In genomic region chr17:84790043-84790442, GRCm38 (mm10) we compare ENCODE assay signal across 8 mouse cellular contexts. TPM values are rescaled to one million over a fixed set of nuclear protein-coding genes. Genes with fewer than 3 reads are reported as not detected.
A peak's percentile ranks its signal among the peaks of the same experiment; 100 is the strongest.
DNase-seq lines count a peak whose midpoint lies in the region; ATAC-seq lines count a peak whose summit lies in the region.

No protein-coding gene starts in this region.

- no peaks in the 10 kb centered on the region for H3K36me3 ChIP-seq in neural tube, embryonic 11.5 days (ENCODE audit: control insufficient read depth, insufficient read depth, low read length)
- no peaks in the 10 kb centered on the region for H3K36me3 ChIP-seq in forebrain, embryonic 15.5 days
- 0 out of 2 replicates have a peak, but pooled peaks cover 13% of the 10 kb centered on the region for H3K36me3 ChIP-seq in limb, embryonic 12.5 days

- no peaks in the 10 kb centered on the region for H3K9me3 ChIP-seq in neural tube, embryonic 11.5 days (ENCODE audit: control insufficient read depth, low read length)
- H3K9me3 ChIP-seq in forebrain, embryonic 15.5 days, result no peaks in the 10 kb centered on the region
- no peaks in the 10 kb centered on the region for H3K9me3 ChIP-seq in limb, embryonic 12.5 days

- H3K27ac ChIP-seq in neural tube, embryonic 11.5 days (ENCODE audit: low read depth, low read length), result 0 out of 2 replicates have a peak overlapping the region, but pooled peaks have one; percentile 54
- H3K27ac ChIP-seq in forebrain, embryonic 15.5 days (replicated peaks), result peak overlapping the region; percentile 84
- no peak overlapping the region for H3K27ac ChIP-seq in limb, embryonic 12.5 days

- peak; percentile 45 for ATAC-seq in neural tube, embryonic 11.5 days (ENCODE audit: insufficient read depth, low FRiP score, low TSS enrichment)
- peak; percentile 2; the same call in 1 of the 2 replicates for ATAC-seq in forebrain, embryonic 15.5 days (replicated peaks)
- ATAC-seq in limb, embryonic 12.5 days (ENCODE audit: insufficient number of reproducible peaks, insufficient read depth, low FRiP score, low TSS enrichment, low read depth), result peak; percentile 18
- 0 out of 2 replicates have a peak, but pooled peaks have one; percentile 6 for ATAC-seq in monocyte, adult 5-6 weeks (replicated peaks; ENCODE audit: insufficient number of reproducible peaks, low FRiP score, low TSS enrichment, poor library complexity, severe bottlenecking)

- 0% methylated on average over 22 of the region's 22 CpGs for WGBS in neural tube, embryonic 11.5 days
- WGBS in forebrain, embryonic 15.5 days, result under 1% methylated on average over 22 of the region's 22 CpGs
- WGBS in limb, embryonic 12.5 days, result under 1% methylated on average over 21 of the region's 22 CpGs

- no peaks in the 10 kb centered on the region for H3K27me3 ChIP-seq in neural tube, embryonic 11.5 days (ENCODE audit: control insufficient read depth, insufficient read depth, low read length)
- no peaks in the 10 kb centered on the region for H3K27me3 ChIP-seq in forebrain, embryonic 15.5 days
- no peaks in the 10 kb centered on the region for H3K27me3 ChIP-seq in limb, embryonic 12.5 days

- DNase-seq in adrenal gland, postnatal 14 days, result peak; percentile 67
- DNase-seq in adrenal gland, adult (ENCODE audit: inconsistent age in 2 of 2, low spot score in 1 of 2), result no peak
- DNase-seq in neural tube, embryonic 11.5 days (ENCODE audit: low spot score), result no peak
- DNase-seq in neural tube, embryonic 10.5 days (ENCODE audit: extremely low spot score, low spot score), result no peak
- DNase-seq in urinary bladder, postnatal 4 days (ENCODE audit: low spot score in 2 of 2), result no peak

- H3K4me1 ChIP-seq in neural tube, embryonic 11.5 days (ENCODE audit: control insufficient read depth, insufficient read depth, low read length), result peaks cover 4% of the 10 kb centered on the region; the same call in 1 of the 2 replicates
- peaks cover 27% of the 10 kb centered on the region for H3K4me1 ChIP-seq in forebrain, embryonic 15.5 days
- peaks cover 23% of the 10 kb centered on the region for H3K4me1 ChIP-seq in limb, embryonic 12.5 days (replicated peaks)

- H3K4me2 ChIP-seq in neural tube, embryonic 11.5 days (ENCODE audit: low read depth), result peak overlapping the region; percentile 75
- peak overlapping the region; percentile 86 for H3K4me2 ChIP-seq in forebrain, embryonic 15.5 days (replicated peaks)
- peak overlapping the region; percentile 95 for H3K4me2 ChIP-seq in limb, embryonic 12.5 days

- H3K4me3 ChIP-seq in neural tube, embryonic 11.5 days (ENCODE audit: low read depth, low read length), result peak overlapping the region; percentile 93
- H3K4me3 ChIP-seq in forebrain, embryonic 15.5 days, result peak overlapping the region; percentile 73
- H3K4me3 ChIP-seq in limb, embryonic 12.5 days (replicated peaks), result peak overlapping the region; percentile 100

- H3K9ac ChIP-seq in neural tube, embryonic 11.5 days (ENCODE audit: low read length), result peak overlapping the region; percentile 87
- peak overlapping the region; percentile 86 for H3K9ac ChIP-seq in forebrain, embryonic 15.5 days (replicated peaks)
- H3K9ac ChIP-seq in limb, embryonic 12.5 days (replicated peaks), result peak overlapping the region; percentile 93

RNA-seq across cellular contexts. Expression of gene Lrpprc, which starts 0.5 kb away (rescaled TPM):
- total RNA-seq in adrenal gland, postnatal 14 days (2021), result 84.6 and 86.6 TPM in 2 replicates
- 56.3 and 58.4 TPM in 2 replicates for polyA plus RNA-seq in neural tube, embryonic 11.5 days (2014; fragmentation: Nextera tagmentation; extraction: Ambion mirVana)
- 44.2 and 44.4 TPM in 2 replicates for polyA plus RNA-seq in forebrain, embryonic 15.5 days (2015; fragmentation: Nextera tagmentation; extraction: Ambion mirVana)
- polyA plus RNA-seq in limb, embryonic 12.5 days (2016; fragmentation: Nextera tagmentation; extraction: Ambion mirVana), result 58.1 and 59.1 TPM in 2 replicates
- total RNA-seq in monocyte, adult 5-6 weeks (2017), result 29.1 to 39.5 TPM (median 34.8 TPM) in 3 replicates
